Mouse (Mus musculus) right cerebral cortex, postnatal 10 days (tissue): ENCODE measurements around the gene Fbxo47.

ENCODE experiments used
- DNase-seq, 2 experiments: peaks; one replicate each; pipeline ENCODE4 v3.0.0; 2021; ENCODE audit warnings: low spot score in 2 of 2

Fbxo47 gene

DNA sequence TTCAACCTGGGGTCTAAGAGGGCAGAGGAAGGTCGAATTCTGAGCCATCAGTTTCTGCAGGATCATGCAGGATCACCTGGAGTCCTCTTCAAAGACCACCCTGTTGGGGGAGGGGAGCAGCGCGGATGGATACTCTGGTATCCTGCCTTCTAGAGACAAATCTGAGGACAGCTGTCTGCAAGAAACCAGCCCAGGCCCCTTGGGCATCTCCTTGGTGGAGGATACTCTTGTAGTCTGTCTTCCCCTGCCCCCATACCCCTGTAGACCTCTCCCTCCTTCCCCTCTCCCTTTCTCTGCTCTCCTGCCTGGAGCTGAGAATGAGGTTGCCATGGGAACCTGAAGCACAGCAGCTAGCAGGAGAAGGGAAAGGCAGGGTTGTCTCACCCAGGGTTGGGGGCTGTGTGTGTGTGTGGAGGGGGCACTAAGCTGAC is 71.4 kb downstream of the Fbxo47 start:
- DNase-seq = peak; percentile 78 to 86

DNA sequence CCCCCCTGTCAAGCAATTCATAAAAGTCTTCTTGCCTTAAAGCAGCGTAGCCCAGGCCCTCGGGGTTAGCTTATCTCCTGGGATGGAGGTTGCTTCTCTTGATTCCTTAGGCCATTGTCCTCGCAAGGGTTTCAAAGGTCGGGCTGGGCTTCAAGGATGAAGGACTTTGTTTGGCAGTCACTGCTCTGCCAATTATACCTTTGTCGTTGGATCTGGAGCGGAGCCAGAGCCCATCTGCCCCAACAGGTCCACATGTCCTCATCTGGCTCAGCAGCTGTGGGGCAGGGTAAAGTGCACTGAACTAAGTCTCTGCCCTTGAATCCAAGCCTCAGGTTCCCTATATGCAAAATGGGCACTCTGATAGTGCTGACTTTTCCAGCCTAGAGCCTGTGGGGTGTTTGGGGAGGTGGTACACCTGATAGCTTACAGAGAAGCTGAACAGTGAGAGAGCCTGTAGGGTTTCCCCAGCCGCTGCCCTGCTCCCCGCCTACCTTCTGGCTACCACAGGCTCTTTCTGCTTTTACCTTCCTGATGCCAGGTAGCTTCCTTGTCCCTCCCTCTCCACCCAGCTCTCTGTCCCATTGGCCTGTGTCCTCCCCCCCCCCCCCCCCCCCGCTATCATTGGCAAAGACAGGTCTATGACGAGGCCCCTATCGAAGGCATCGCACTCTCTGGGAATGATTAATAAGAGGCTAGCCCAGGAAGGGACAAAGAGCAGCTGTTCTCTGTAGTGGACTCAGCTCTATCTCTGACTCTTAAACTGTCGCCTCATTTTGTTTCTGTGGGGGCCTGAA is 72.2 kb downstream of the Fbxo47 start:
- DNase-seq = no peak

DNA sequence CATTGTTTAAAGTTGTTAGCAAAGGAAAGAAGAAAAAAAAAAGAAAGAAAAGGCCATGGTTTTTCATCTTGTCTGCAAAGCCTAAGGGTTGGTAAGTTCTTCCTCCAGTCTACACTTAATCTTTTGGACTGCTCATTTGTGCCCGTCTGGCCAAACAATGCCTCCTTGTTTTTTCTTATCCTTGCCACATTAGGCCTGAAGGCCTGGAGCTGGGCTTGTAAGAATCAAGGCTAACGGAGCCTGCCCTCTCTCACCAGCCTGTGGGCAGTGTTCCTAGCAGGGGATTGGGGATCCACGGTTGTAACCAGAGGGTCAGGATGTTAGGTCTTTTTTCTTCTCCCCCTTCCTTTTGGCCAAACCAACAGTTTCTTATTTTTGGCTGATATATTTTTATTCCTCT is 73.0 kb downstream of the Fbxo47 start:
- DNase-seq = no peak

DNA sequence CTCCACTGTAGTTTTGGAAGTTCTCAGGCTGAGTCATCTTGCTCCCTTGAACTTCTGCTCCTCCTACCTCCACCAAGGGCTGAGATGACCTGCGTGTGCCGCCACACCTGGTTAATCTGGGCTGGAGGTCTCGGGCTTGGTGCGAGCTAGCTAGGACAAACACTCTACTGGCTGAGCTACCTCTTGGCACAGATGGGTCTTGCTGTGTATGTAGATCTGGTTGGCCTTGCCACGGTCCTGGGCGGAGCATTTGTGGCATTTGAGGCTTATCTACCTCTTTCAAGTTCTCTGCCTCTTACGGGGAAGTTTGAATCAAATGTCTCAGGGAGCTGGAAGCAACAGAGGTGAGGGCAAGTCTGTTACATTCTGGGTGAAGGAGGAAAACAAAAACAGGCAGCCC is 73.6 kb downstream of the Fbxo47 start:
- DNase-seq = no peak

DNA sequence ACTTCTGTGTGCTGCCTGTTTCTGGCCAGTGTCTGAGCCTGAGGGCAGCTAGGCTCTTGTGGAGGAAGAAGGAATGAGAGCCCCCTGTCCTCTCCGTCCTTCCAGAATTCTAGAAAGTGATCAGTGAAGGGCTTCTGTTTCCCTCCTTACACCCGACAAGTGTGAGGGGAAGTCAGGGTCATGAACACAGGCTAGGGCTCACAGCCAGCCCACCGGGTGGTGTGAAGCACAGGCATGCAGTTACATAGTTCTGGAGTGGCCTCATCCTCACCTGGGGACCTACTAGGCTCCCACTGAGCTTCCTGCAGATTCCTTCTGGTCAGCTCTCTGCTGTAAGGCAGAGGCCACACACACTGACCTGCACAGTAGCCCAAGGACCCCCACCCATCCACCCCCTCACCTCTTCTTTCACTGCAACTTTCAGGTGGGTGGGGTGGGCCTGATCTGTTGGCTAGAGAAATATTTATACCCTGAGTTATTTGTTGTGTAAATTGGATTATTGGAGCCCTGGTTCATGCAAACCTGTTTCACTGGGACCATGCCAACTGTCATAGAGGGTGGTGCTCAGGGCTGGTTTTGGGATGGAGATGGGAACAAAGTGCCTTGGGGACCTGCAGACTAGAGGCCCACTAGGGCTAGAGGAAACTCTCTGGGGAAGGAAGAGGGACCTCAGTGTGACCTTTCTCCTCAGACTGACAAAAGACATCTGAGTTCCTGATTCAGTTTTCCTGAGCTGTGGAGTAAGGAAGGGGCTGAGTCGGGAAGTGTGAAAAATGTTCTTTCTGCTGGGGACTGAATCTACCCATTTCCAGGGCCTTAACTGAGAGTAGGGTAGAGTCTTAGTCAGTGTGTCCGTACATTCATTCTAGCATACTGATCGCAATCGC is 74.5 kb downstream of the Fbxo47 start:
- no peak for DNase-seq

DNA sequence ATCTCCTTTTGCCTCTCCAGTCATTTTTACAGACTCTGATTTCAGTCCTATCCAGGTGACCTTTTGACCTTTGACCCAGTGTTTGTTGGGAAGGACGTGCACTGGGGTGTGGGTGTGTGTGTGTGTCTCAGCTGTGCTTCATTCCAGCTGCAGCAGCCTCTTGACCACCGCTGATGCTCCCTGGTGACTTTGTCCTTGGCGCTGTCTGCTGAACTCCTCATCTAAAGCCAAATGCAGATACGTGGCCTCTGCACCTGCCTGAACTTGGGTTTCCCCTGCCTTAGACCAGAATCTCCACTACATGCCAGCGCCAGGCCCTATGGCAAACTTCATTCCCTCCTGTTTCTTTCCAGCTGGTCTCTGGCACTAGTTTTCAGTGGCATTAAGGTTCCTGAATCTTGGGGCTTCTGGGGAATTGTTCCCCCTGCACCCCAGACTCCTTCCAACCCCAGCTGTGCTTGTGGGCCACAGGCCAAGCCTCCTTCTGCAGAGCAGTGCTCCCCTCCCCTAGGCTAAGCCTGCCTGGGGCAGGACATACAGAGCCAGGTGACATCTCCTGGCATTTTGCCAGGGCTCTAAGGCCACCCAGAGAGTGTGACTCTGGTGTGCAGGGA is 75.2 kb downstream of the Fbxo47 start:
- no peak for DNase-seq

DNA sequence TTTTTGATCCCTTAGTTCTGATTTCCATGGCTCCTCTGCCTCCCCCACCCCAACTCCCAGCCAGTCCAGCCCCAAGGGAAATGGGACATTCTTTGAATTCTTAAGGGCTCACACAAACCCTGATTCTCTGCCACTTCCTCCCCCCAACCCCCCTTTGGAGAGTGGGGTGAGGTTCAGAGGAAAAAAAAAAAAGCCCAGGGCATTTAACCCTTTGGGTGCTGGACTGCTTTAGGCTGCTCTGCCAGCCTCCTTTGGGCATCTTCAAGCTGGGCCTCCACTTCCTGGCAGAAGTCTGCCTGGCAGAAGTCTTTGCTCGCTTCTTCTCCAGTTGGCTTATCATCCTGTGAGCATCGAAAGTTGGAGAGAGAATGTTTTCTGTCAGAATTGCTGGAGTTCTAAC is 75.9 kb downstream of the Fbxo47 start:
- no peak for DNase-seq

DNA sequence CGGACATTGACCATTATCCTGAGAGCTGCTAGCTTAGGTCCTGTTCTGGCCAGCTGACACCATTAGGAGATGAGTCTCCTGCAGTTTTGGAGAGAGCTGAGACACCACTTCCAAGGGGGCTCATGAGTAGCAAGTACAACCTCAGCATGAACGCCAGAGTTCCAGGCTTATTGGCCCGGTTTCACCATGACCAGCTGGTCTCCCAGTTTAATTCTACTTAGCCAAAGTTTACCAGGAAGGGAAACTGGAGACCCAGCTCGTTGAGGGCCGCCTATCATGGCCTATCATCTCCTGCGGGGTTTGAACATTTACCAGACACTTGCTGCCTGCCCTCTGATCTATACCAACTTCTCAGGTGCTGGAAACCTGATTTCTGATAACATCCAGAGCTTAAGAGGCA is 76.3 kb downstream of the Fbxo47 start:
- no peak for DNase-seq

DNA sequence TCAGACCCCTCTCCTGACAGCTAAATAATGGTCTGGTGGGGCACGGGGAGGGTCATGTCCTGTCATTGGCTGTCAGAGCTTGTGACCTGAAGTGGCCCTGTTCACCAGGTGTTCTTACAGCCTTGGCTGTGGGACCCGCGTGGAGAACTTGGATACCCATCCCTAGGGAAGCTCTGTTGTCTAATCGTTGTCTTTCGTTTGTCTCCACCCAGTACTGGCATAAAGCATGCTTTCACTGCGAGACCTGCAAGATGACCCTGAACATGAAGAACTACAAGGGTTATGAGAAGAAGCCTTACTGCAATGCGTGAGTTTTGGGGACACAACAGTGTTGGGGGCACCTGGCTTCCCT is 77.4 kb downstream of the Fbxo47 start:
- DNase-seq = no peak

DNA sequence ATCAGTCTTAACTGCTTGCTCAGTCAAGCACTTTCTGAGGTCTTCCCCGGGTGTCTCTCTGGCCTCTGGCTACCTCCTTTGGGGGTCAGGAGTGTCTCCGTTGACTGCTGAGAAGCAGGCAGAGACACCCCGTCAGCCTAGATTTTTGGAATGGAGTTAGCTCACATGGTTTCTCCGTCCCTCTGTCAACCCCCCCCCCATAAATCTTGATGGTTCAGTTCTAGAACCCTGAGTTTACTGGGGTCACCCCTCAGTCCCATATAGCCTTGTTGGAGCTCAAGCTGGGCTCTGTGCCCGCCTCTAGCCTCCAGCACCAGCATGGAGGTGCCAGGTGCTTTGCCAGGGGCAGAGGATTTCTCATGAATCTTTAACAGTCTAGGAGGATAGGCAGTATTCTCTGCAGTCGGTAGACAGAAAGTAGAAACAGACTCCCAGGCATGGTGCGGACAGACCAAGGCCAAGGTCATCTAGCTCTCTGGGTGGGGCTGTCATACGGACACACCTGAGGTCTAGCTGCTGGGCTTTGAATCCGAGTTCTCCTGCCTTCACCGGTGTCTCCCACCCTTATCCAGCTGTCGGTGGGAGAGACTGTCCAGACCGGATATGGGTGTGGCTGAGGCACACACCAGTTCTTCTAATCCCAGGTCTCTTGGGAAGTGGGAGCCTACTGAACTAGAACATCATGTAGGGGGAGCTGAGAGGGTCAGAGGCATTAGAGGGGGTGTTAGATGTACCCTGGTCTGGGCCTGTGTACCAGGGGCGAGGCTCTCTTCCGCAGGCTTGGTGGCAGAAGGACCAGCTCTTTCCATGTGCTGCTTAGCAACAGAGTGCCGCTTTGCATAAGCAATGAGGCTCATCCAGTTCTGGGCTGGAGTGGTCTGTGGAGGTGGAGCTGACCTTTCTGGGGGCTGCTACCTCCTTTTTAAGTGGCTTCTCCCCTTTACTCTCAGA is 78.0 kb downstream of the Fbxo47 start:
- DNase-seq = peak in 1 of 2 experiments; percentile 62

DNA sequence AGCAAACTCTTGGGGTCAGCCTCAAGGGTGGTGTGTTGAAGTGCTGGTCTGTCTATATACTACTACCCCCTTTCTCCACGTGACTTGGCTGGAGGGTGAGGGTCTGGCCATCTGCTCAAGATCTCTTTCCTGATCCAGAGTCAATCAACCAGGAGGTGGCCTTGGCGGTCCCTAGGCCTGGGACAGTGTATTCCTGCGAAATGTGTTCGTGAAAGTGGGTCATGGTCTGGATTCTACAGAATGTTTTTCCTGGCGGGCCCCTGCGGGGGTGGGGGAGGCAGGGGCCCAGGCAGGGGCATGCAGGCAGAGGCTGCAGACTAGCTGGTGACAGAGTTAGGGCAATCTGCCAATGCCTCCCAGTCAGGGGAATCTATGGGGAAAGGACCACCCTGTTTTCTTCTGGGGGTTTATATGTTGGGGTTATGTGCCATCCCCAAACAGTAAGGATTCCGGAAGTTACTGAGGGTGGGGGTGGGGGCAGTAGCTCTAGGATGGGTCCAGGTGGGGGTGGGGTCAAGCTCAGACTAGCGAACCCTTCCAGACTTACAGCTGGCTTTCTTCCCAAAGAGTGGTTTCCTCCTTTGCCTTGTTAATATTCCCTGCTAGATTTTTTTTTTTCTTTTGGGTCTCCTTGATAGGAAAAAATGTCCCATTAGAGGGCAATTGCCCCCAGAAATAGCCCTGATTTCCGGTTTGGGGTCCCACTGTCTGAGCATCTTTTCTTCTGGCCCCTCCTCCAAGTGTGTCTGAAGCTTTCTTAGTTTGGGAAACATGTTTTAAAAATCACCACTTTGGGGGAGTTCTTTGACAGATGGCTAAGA is 78.9 kb downstream of the Fbxo47 start:
- DNase-seq = peak; percentile 51 to 65

DNA sequence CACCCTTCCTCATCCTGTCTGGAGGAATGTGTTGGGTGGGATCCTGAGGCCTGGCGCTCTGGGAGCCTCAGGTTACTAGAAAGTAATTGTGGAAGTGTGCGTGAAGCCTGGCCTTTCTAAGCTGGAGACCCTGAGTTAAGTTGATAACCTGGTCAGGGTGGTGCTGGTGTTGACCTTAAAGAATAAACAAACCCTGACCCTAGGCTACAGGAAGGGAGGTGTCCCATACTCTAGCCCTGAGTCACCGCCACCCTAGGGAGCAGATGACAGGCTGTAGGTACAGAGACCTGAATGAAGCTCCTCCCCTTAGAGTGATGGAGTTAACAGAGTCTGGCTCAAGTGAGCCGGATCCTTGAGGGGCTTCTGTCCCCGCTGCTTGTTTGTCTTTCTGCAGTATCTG is 80.1 kb downstream of the Fbxo47 start:
- DNase-seq = no peak
